Mouse (Mus musculus): ENCODE data around the gene Actg1. TPM values are rescaled to one million over a fixed set of nuclear protein-coding genes. Genes with fewer than 3 reads are reported as not detected.

Gene Actg1
- polyA plus RNA-seq, 1 experiment from 2014 or later, result 2,814 TPM

DNA sequence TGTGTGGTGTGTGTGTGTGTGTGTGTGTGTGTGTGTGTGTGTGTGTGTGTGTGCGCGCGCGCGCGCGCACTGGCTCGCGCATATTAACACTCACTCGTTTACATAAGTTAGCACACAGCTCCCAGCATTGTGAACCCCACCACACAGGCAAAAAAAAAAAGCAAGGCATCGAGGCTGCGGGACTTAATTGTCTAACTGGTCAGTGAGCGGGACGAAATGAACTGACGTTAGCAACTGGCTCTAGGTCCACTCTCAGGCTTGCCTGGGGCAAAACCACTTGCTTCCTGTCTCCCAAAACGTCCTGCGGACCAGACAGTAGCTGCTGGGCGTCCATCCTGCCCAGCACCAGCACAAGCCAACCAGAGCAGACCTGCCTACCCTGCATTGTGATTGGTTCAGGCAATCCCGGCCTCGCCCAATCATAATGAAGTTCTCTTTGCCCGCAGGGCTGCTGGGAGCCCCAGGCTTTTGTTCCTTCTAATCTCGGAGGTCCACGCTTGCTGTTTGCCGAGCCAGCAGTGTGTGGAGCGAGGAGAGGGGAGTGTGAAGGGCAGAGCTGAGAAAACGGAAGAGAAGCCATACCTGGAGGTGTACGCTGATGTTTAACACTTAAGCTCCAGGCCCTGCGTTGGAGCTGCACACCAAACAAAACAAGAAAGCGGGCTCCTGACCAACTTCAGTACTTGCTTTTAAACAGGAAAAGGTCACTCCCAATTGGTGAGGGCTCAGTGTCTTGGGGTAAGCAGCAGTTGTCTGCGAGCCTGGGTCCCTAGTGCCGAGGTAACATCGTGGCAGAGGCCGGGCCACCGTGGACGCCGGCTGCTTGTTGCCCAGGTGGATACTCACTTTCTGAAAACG, 32.3 kb downstream of the Actg1 start:
- H3K27ac ChIP-seq, result peak overlapping the region; percentile 99
- peak overlapping the region; percentile 91 for H3K4me2 ChIP-seq
- 12% methylated on average over 37 of the region's 37 CpGs for WGBS
- no peaks in the 10 kb centered on the region for H3K9me3 ChIP-seq
- H3K4me3 ChIP-seq (replicated peaks), result peak overlapping the region; percentile 54
- peak overlapping the region; percentile 86 for H3K9ac ChIP-seq (replicated peaks)
- H3K36me3 ChIP-seq, result no peaks in the 10 kb centered on the region
- H3K4me1 ChIP-seq (replicated peaks), result peaks cover 40% of the 10 kb centered on the region
- peak; percentile 96 for ATAC-seq (ENCODE audit: insufficient number of reproducible peaks, insufficient read depth, low FRiP score, low TSS enrichment, low read depth)
- no peaks in the 10 kb centered on the region for H3K27me3 ChIP-seq

DNA sequence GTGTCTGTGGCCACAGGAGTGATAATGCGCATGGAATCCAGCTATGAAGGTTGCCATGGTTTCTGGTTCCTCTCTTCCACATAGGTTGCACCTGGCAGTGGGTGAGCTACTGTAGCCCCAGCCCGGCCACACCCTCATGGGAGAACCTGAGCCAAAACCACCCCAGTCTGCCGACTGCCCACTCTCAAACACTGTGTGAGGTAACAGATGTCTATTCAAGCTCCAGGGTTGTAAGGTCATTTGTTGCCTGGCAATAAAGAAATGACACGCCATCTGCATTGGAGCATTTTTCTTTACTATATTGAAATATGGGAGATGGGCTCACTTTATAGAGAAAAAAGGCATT, 33.0 kb downstream of the Actg1 start:
- Histone ChIP-seq H3K4me2 (peak overlapping the region; percentile 91), H3K36me3 (no peaks in the 10 kb centered on the region), H3K9me3 (no peaks in the 10 kb centered on the region), H3K27me3 (no peaks in the 10 kb centered on the region), H3K4me3 (replicated peaks) (peak overlapping the region; percentile 54), H3K4me1 (replicated peaks) (peaks cover 44% of the 10 kb centered on the region), H3K27ac (peak overlapping the region; percentile 99), H3K9ac (replicated peaks) (peak overlapping the region; percentile 86; the same call in 1 of the 2 replicates)
- no peak for ATAC-seq (ENCODE audit: insufficient number of reproducible peaks, insufficient read depth, low FRiP score, low TSS enrichment, low read depth)
- 33% methylated on average over 4 of the region's 4 CpGs for WGBS

DNA sequence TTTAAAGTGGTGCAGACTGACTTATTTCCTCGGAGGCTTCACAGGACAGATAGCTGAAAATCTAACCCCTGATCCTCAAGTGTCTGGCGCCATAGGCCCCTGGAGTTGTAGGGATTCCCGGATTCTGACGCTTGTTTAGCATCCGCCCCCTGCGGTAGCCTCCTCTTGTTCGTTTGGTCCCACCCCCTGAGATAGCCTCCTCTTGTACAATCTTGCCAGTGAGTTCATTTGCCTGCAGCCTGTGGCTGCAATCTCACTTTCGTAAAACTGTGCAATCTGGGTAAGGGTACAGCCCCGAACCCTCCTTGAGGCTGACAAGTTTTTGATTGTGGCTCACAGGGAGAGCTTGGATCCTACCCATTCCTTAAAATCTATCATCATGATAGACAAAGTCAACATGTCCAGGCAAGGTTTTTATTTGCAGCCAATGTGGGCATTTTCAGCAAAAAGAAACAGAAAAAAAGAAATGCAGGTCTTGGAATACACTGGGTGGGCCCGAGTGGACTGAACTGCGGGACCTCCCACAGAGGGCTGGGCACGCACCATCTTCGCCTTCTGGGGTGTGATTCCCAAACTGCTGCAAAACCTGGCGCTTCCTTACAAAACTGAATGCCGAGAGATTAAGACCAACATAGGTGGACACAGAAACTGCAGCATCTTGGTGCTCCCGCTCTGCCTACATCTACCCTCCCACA, 33.5 kb downstream of the Actg1 start:
- H3K4me3 ChIP-seq (replicated peaks), result peak overlapping the region; percentile 54; the same call in 1 of the 2 replicates
- no peak for ATAC-seq (ENCODE audit: insufficient number of reproducible peaks, insufficient read depth, low FRiP score, low TSS enrichment, low read depth)
- no peaks in the 10 kb centered on the region for H3K27me3 ChIP-seq
- 48% methylated on average over 16 of the region's 16 CpGs for WGBS
- H3K4me1 ChIP-seq (replicated peaks), result peaks cover 47% of the 10 kb centered on the region
- no peaks in the 10 kb centered on the region for H3K9me3 ChIP-seq
- H3K4me2 ChIP-seq, result peak overlapping the region; percentile 91
- no peak overlapping the region; the same call in 1 of the 2 replicates for H3K9ac ChIP-seq (replicated peaks)
- H3K36me3 ChIP-seq, result no peaks in the 10 kb centered on the region
- H3K27ac ChIP-seq, result peak overlapping the region; percentile 99

DNA sequence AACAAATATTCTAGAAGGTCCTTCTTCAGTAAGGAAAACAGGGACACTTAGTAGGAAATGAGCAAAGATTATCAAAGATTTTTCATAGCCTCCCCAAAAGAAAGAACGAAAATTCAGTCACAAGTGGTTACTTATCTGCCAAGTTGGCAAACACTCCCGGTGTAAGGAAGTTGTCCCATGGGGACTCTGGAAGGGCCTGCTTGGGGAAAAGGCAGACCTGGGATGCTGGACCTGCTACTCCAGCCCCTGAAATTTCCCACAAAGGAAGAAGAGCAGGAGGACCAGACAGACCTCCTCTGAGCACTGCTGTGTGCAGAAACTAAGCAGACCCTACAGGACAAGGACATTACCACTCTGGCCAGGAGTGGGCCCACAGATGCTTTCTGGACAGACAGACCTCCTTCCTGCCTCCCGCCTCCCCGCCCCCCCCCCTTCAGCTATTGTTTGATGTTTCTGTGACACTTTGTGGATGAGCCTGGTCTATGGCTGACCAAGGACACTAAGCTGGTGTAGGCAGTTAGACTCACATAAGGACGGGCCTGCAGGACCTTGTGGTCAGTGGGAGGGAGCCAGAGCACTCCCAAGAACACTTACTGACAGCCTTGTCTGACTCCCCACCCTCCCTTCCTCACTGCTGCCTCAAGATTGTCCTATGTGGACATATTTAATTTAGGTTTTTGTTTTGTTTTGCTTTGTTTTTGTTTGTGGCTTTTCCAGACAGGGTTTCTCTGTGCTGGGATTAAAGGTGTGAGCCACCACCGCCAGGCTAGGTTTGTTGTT, 34.2 kb downstream of the Actg1 start:
- H3K27me3 ChIP-seq, result no peaks in the 10 kb centered on the region
- H3K4me2 ChIP-seq, result no peak overlapping the region
- no peak overlapping the region for H3K27ac ChIP-seq
- H3K4me3 ChIP-seq (replicated peaks), result no peak overlapping the region
- no peak overlapping the region for H3K9ac ChIP-seq (replicated peaks)
- peaks cover 47% of the 10 kb centered on the region for H3K4me1 ChIP-seq (replicated peaks)
- no peaks in the 10 kb centered on the region for H3K36me3 ChIP-seq
- no peaks in the 10 kb centered on the region for H3K9me3 ChIP-seq
- no peak for ATAC-seq (ENCODE audit: insufficient number of reproducible peaks, insufficient read depth, low FRiP score, low TSS enrichment, low read depth)
- WGBS, result 60% methylated on average over 6 of the region's 6 CpGs

DNA sequence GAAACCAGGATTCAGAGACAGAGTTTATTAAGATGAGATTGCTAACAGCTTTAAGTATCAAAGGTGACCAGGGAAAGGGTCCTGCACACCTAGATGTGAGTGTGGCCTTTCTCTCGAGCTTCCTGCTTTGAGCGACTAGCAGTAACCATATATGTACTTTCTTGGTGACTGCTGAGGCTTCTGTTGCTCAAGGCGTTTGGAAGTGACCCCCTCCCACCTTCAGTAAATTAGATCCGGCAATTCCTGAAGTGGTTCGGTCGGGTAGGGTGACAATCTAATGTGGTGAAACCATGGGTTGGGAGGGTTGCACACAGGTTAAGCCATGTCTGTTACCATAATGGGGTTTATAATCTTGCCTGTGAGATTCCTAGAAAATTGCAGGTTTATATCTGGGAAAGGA, 36.3 kb downstream of the Actg1 start:
- H3K27ac ChIP-seq, result peak overlapping the region; percentile 94; the same call in 1 of the 2 replicates

DNA sequence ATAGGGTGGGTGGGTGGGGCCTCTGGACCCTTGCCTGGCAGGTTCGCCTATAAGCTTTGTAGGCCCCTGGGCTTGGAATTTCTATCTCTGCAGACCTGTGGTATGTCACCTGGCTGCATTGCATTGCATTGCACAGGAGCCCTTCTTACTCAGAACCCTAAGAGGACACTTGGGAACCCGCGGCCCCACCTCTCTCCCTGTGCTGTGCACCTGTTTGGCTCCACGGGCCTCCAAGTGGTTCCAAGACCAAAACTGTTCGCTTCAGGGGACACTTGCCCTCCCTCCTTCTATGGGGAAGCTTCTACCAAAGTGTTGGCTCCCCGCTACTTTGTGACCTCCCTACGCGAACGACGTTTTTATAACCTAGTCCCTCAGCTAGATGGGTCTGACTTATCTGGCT, 36.8 kb downstream of the Actg1 start:
- Histone ChIP-seq H3K36me3 (no peaks in the 10 kb centered on the region), H3K9me3 (no peaks in the 10 kb centered on the region), H3K4me3 (replicated peaks) (peak overlapping the region; percentile 41), H3K27me3 (no peaks in the 10 kb centered on the region), H3K4me2 (peak overlapping the region; percentile 60), H3K9ac (replicated peaks) (peak overlapping the region; percentile 69), H3K27ac (peak overlapping the region; percentile 94), H3K4me1 (replicated peaks) (peaks cover 58% of the 10 kb centered on the region)
- 39% methylated on average over 10 of the region's 10 CpGs for WGBS
- no peak for ATAC-seq (ENCODE audit: insufficient number of reproducible peaks, insufficient read depth, low FRiP score, low TSS enrichment, low read depth)

More for the DNA sequence above, 36.3 kb downstream of the Actg1 start:
- WGBS, result 52% methylated on average over 6 of the region's 6 CpGs
- Histone ChIP-seq H3K4me2 (peak overlapping the region; percentile 60), H3K36me3 (no peaks in the 10 kb centered on the region), H3K4me1 (replicated peaks) (peaks cover 58% of the 10 kb centered on the region), H3K9ac (replicated peaks) (no peak overlapping the region), H3K4me3 (replicated peaks) (no peak overlapping the region), H3K27me3 (no peaks in the 10 kb centered on the region), H3K9me3 (no peaks in the 10 kb centered on the region)
- no peak for ATAC-seq (ENCODE audit: insufficient number of reproducible peaks, insufficient read depth, low FRiP score, low TSS enrichment, low read depth)

DNA sequence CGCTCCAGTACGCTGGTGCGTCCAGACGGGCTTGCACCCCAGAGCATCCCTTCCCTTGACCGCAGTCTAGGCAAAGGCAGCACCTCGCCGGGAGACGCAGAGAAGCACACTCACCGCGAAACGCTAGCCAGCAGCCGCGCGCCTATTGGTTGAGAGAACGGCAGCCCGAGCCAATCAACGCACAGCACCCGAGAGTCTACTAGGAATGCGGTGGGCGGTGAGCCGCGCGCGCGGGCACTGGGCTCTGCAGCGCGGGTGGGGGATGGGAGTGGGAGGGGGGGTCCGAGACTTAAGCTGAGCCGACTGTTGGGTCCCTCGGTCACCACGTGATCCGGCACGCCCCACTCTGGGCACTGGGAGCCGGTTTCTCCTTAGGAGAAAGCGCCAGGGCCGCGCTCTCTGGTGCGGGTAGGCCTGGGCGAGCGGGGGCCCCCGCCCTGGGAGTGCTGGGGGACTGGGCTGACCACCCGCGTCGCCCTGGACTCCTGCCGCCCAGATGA, 37.5 kb downstream of the Actg1 start:
- 6% methylated on average over 39 of the region's 45 CpGs for whole genome bisulfite sequencing
- Histone ChIP-seq H3K4me3 (replicated peaks) (peak overlapping the region; percentile 41), H3K4me2 (peak overlapping the region; percentile 60), H3K27ac (peak overlapping the region; percentile 94), H3K9ac (replicated peaks) (peak overlapping the region; percentile 69), H3K27me3 (no peaks in the 10 kb centered on the region), H3K36me3 (no peaks in the 10 kb centered on the region), H3K9me3 (no peaks in the 10 kb centered on the region), H3K4me1 (replicated peaks) (peaks cover 63% of the 10 kb centered on the region)
- peak; percentile 86 for ATAC-seq (ENCODE audit: insufficient number of reproducible peaks, insufficient read depth, low FRiP score, low TSS enrichment, low read depth)

DNA sequence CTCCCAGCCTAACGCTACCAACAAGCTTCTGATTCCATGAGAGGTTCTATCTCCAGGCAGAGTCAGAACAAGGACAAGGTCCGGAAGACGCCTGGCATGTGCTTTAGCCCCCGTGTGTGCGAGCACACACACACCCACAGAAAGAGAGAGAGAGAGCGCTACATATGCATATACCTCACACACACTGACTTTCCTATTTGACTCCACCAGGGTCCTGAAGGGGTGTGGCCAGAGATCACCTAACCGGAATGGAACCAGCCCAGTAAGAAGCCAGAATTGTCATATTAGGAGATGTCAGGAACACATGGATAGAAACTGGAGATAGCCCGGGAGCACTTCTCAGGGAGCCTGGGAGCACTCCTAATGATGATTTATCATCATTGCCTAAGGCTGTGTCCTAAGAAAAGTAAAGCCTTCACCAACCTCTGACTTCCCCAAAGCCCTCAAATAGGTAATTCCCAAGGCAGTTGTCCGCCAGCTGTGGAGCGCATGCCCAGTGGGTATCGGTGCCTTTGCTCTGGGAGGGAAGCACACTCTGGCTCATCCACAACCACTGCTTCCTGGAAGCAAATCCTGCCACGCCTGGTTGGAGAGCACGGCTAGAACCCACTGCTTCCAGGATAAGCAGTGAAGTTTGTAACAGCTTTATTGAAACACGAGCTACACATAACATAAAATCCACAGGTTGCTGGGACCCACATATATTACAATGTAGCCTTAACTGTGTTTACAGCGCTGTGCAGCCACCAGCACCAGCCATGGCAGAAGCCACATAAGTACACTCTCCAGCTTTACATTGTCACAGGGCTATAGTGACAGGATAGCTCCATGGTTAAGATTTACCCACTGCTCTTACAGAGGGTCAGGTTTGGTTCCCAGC, 39.7 kb downstream of the Actg1 start:
- H3K4me3 ChIP-seq (replicated peaks), result no peak overlapping the region
- H3K4me2 ChIP-seq, result peak overlapping the region; percentile 13; the same call in 1 of the 2 replicates
- peaks cover 66% of the 10 kb centered on the region for H3K4me1 ChIP-seq (replicated peaks)
- H3K27ac ChIP-seq, result no peak overlapping the region
- H3K27me3 ChIP-seq, result no peaks in the 10 kb centered on the region
- no peaks in the 10 kb centered on the region for H3K36me3 ChIP-seq
- ATAC-seq (ENCODE audit: insufficient number of reproducible peaks, insufficient read depth, low FRiP score, low TSS enrichment, low read depth), result no peak
- WGBS, result 52% methylated on average over 15 of the region's 15 CpGs
- no peaks in the 10 kb centered on the region for H3K9me3 ChIP-seq
- 0 out of 2 replicates have a peak overlapping the region, but pooled peaks have one; percentile 18 for H3K9ac ChIP-seq (replicated peaks)

DNA sequence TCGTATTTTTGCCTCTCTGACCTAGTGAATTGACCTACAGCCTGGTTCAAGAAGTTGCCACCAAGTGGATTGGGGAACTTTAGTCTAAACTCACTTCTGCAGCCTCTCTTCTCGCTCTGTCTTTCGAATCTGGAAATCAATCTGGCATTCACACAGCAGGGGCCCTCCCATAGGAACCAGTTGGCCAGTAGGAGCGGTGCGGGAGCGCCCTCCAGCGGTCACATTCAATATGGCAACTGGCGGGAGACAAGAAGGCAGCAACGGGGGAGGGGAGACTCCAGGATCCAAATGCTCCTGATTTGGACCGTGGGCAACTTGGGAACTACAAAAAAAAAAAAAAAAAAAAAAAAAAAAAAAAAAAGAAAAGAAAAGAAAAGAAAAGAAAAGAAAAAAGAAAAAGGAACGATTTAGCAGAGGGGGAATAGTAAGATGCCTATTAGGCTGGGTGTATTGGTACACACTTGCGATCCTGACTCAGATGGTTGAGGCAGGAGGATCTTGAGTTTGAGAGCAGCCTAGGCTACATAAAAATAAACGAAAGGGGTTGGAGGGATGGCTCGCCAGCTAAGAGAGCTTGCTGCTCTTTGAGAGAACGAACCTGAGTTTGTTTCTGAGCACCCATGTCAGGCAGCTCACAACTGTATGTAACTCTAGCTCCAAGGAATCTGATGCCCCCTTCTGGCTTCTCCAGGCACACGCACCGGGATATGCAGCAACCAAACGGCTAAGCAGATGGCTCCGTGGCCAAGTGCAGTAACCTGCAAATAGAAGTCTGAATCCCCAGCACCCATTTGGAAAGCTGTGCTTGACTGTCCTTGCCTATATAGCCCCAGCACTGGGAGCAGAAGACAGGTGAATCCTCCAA, 40.5 kb downstream of the Actg1 start:
- 4% methylated on average over 19 of the region's 19 CpGs for WGBS
- Histone ChIP-seq H3K4me1 (replicated peaks) (peaks cover 73% of the 10 kb centered on the region), H3K4me2 (peak overlapping the region; percentile 76), H3K4me3 (replicated peaks) (no peak overlapping the region), H3K27ac (0 out of 2 replicates have a peak overlapping the region, but pooled peaks have one; percentile 19), H3K9ac (replicated peaks) (0 out of 2 replicates have a peak overlapping the region, but pooled peaks have one; percentile 18), H3K36me3 (no peaks in the 10 kb centered on the region), H3K9me3 (no peaks in the 10 kb centered on the region), H3K27me3 (no peaks in the 10 kb centered on the region)
- no peak for ATAC-seq (ENCODE audit: insufficient number of reproducible peaks, insufficient read depth, low FRiP score, low TSS enrichment, low read depth)

All from limb, embryonic 12.5 days (tissue).